In the genomic region with DNA sequence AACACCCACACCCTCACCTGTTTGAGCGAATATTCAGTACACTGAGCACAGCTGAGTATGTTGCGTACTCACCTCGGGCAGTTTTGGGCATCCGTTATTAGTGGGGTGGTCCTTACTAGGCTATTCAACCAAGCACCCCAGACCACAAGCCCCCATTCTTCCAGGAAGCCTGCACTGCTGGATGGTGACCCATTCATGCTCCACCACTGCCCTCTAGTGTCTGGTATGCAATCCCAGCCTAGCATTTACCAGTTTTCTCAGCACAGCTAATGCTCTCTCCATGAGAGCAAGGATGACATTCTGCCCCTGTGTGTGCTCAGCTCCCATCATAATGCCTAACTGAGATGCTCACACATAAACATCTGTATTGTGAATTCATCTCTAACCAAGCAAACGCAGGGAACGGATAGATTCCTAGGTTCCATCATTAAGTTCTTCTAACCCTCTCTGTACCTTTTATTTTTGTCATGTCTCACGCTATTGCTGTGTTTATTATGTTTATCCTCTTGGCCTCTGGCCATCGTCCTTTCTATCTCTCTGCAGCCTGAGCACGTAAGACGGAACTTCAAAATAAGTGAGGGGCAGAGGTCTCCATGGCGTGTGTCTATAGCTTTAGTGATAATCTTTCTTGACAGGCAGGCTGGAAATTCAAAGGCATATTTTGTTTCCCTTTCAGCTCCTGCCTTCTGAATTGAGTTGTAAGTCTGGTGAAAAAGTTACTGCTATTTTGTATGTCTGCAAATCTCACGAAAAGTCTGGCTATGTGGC, we compare ENCODE assay signal across 8 mouse cellular contexts. TPM values are rescaled to one million over a fixed set of nuclear protein-coding genes. Genes with fewer than 3 reads are reported as not detected.
DNase-seq lines count a peak whose midpoint lies in the region; ATAC-seq lines count a peak whose summit lies in the region.

No protein-coding gene starts in this region.

- H3K4me1 ChIP-seq in forebrain, embryonic 15.5 days = peaks cover 5% of the 10 kb centered on the region; the same call in 1 of the 2 replicates

- ATAC-seq in forebrain, embryonic 15.5 days (replicated peaks) = peak; percentile 89

- no peak overlapping the region for H3K9ac ChIP-seq in forebrain, embryonic 15.5 days (replicated peaks)

- H3K4me3 ChIP-seq in forebrain, embryonic 15.5 days = no peak overlapping the region

- intact Hi-C loops in heart, postnatal 25 days (cut with DNase I) = no loop called here
- intact Hi-C loops in left cerebral cortex, postnatal 10 days (cut with DNase I) = no loop called here

- H3K9me3 ChIP-seq in forebrain, embryonic 15.5 days = no peaks in the 10 kb centered on the region

- H3K36me3 ChIP-seq in forebrain, embryonic 15.5 days = no peaks in the 10 kb centered on the region

- no peak overlapping the region for H3K4me2 ChIP-seq in forebrain, embryonic 15.5 days (replicated peaks)

- peak; percentile 89 for DNase-seq in heart, adult 11 months
- no peak for DNase-seq in heart, postnatal 25 days (ENCODE audit: low spot score)
- peak; percentile 15 to 26 for DNase-seq in cerebellum, adult 18-20 months
- DNase-seq in induced T-regulatory cell, adult 2 months (ENCODE audit: low read depth) = peak; percentile 48
- DNase-seq in left cerebral cortex, postnatal 10 days (ENCODE audit: extremely low spot score in 1 of 2, low spot score in 2 of 2) = peak; percentile 58 to 67
- peak; percentile 79 for DNase-seq in mesoderm, embryonic 11.5 days (ENCODE audit: low read depth, low spot score)
- peak; percentile 80 to 81 for DNase-seq in right cerebral cortex, postnatal 10 days (ENCODE audit: low spot score in 2 of 2)

- no peak overlapping the region for H3K27ac ChIP-seq in forebrain, embryonic 15.5 days (replicated peaks)

- no peaks in the 10 kb centered on the region for H3K27me3 ChIP-seq in forebrain, embryonic 15.5 days

- 50% methylated on average over 12 of the region's 12 CpGs for WGBS in forebrain, embryonic 15.5 days

RNA-seq across cellular contexts. Expression of a gene that starts 17.0 kb away (rescaled TPM):
- total RNA-seq in heart, postnatal 25 days (2021) = 1 to 10 TPM; 8.7 to 9.8 TPM
- polyA plus RNA-seq in forebrain, embryonic 15.5 days (2015; fragmentation: Nextera tagmentation; extraction: Ambion mirVana) = 47.5 and 48.8 TPM in 2 replicates
- total RNA-seq in left cerebral cortex, postnatal 10 days (2021) = 10 to 100 TPM; 42.1 to 42.7 TPM
